Mouse (Mus musculus) natural killer cell, adult 2 months (primary cell): ENCODE measurements around the gene Bpgm.

Experiments
- DNase-seq, 2 experiments: peaks; one replicate each; pipeline ENCODE4 v3.0.0; 2022; ENCODE audit warnings: low spot score in 2 of 2

Bpgm gene

DNA sequence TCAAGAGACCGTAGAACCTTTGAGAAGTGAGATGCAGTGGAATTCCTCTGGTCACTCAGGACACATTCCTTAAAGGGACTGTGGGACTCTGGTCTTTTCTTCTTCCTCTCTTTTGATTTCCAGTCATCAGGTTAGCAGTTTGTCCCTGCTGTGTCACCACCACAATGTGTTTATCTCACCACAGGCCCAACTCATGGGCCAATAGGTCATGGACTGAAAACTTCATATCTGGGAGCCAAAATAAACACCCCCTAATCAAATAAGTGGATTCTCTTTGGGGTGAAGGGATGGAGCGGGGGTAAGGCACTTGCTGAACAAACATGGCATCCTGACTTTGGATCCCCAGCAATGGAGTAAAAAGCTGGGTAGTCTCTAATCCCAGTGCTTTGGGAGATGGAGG is 52.1 kb downstream of the Bpgm start:
- DNase-seq, result no peak

DNA sequence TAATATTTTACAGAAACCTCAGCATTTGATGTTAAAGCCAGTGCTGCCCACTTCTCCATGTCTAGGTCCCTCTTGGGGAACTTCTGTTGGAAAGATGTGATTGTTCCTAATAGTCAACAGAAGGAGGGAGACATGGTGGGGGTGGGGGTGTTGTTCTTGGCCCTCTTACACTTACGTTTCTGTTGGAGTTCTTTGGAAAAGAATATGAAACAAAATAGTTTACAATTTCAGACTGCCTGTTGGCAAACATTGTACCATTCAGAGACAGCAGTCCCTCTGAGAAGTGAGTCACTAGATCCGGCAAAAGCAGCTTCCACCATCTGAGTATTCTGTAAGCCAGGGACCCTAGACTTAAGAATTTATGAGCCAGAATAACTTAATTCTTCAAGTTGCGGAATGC is 54.0 kb downstream of the Bpgm start:
- DNase-seq, result no peak

DNA sequence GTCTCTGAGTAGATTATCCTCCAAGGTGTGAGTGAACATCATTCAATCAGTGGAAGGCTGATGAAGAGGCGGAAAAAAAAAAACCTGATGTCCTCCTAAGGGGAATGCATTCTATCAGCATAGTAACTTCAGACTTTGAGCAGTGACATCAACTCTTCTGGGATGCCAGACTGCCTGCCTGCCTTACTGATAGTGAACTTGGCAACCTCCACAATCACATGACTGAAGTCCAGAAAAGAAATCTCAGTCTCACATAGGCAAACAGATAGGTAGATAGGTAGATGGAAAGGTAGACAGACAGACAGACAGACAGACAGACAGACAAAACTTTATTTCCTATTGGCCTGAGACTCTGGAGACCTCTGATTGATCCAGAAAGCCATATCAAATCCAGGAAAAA is 57.0 kb downstream of the Bpgm start:
- DNase-seq, result no peak

DNA sequence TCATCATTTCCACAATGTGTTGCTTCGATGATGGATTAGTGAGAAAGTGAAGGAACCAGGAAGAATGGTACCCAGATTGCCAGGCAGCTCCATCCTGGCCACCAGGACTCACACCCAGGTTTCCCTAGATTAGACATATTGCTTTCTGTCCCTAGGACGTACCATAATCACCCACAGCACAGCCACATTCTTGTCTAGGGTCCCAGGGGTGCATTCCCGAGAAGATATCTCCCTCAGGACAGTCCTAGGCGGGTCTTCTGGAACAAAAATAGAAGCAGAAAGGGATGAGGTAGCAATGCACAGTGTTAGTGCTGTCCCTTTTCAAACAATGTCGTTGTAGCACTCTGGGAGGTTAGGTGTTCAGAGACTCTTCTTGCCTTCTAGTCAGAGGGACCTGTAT is 57.9 kb downstream of the Bpgm start:
- DNase-seq, result no peak

DNA sequence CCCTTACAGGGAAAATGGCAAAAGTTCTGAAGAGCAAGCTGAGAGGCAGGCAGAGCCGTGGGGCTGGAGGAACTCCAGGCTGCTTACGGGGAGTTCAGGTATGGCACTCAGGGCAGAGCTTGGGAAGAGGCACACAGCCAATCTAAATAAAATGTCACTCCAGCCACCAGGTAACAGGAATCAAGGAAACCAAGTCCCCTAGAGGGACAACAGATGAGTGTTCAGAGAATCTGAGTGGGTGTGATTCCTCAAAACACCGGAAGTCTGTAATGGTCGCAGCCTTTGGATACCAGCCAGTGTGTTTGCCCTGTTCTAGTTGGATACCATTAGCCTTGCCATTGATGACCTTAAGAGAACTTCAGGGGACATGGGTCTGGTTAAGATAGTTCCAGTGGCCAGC is 66.9 kb downstream of the Bpgm start:
- no peak for DNase-seq

DNA sequence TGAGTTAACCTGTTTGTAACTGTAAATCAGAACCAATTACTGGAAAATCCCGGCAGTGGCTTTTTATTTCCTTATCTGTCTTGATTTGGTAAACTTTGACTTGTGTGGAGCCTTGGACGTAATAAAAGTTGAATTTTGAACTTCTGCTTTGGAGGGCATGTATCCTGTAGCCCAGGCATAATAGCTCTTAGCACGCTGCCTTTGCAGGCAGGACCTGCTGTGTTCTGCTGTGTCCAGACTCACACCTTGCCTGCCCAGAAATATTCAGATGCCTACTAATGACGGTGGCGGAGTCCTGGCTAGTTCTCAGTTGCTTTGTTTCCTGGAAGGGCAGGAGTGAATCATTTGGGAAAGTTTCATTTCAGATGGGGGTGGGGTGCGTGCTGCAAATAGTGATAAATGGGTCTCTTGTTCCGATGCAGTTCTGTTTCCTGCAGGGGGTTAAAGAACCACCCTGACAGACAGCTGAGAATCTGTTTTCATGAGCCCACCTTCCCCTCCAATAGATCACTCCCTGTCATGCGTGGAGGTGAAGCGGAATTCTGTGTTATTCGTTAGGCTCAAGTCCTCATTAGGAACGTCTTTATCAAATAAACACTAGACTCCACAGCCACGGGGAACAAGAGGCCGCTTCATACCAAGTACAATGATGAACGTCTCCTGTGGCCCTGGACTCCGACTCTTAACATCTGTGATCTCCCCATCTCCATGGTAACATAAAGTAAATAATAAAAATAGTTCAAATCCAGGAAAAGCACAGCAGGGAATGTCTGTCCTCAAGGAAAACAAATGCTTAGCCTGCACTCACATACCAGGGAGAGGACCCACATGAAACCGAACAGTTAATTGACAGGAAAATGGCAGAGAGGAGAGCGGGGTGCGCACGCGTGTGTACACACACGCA is 67.5 kb downstream of the Bpgm start:
- DNase-seq, result no peak

- DNase-seq, result no peak
Observed at GRCm38 (mm10) chr6:34544207-34544602, 68.2 kb downstream of the Bpgm start.

DNA sequence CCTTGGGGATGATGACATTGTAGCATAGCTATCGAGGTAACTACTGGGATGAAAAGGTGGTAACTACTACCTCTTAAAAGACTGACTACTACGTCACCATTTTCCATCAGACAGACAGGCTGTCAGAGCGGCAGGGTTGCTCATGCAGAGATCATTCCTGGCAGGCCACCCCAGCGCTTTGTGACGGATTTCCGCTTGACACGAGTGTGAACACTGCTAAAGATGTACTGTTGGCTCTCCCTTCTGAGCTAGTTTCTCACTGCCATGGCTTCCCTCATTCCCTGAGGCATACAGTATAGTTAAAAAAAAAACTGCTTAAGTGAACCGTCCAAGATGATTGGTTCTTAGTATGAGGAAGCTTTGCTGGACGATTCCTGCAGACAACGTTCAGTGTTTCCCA is 69.3 kb downstream of the Bpgm start:
- no peak for DNase-seq

DNA sequence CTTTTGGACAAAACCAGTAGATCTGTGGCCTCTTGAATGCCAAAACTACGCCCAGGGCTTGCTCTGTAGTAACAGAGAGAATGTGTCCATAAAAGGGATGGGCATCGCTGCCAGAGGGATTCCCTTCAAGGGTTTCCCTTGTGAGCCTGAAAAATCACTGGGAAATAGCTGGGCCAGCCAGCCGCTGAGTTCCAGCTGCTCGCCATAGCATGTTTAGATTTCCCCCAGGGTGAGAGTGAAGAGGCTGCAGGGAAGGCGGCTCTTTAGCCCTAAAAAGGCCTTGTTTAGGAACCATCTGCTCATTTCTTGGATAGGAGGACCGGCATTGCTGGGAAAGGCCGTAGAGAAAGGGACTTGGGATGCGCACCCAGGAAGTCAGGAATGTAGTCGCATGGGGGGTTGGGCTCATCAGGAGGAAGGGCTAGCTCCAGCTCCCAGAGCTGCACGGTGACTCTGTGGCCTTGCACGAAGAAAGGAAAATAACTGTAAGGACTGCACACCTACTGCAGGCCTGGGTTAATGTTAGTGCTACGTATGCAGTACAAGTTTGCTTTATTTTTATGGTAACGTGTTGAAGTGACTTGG is 72.5 kb downstream of the Bpgm start:
- no peak for DNase-seq

- DNase-seq, result peak; percentile 19 to 46
Observed at GRCm38 (mm10) chr6:34549017-34549416, 73.0 kb downstream of the Bpgm start.

GRCm38 (mm10) chr6:34552489-34553157 is 76.6 kb downstream of the Bpgm start:
- no peak for DNase-seq

GRCm38 (mm10) chr6:34554291-34554997 is 78.4 kb downstream of the Bpgm start:
- DNase-seq, result no peak
